Mouse (Mus musculus) brain, embryonic 14.5 days (tissue): Measurements from ENCODE around the gene Chmp3.

Experiments used
- CTCF ChIP-seq: fragments of 200-500 bp; IDR thresholded peaks from 2 replicates; pipeline ENCODE4 v1.5.1; 2012; ENCODE audit warnings: inconsistent platforms, mild to moderate bottlenecking, moderate library complexity, borderline replicate concordance; ENCODE audit not compliant: insufficient read depth, insufficient read length; ENCODE audit errors: extremely low read depth
- POLR2A ChIP-seq: fragments of 200-500 bp; IDR thresholded peaks from 2 replicates; pipeline ENCODE4 v1.6.1; 2012; ENCODE audit warnings: mild to moderate bottlenecking, inconsistent platforms, borderline replicate concordance; ENCODE audit not compliant: poor library complexity, insufficient read depth, insufficient read length, severe bottlenecking; ENCODE audit errors: extremely low read depth

GRCm38 (mm10) chr6:71555507-71555951 is 11.9 kb downstream of the Chmp3 start:
- no peak for TF ChIP-seq POLR2A
- TF ChIP-seq CTCF: no peak
